Mouse (Mus musculus) liver, embryonic 15.5 days (tissue): ENCODE data around the gene Evi5l. TPM values are rescaled to one million over a fixed set of nuclear protein-coding genes. Genes with fewer than 3 reads are reported as not detected.

ENCODE experiments used
- ATAC-seq: fragments of 200-750 bp; cut with Nextera tagmentation; 2 replicates; pipeline ENCODE4 v1.8.0; 2017; ENCODE audit warnings: moderate number of reproducible peaks, mild to moderate bottlenecking, moderate library complexity; ENCODE audit not compliant: insufficient read depth
- H3K27ac ChIP-seq: fragments of 300-500 bp; sonication (generic); replicated peaks from 2 replicates; pipeline ENCODE4 v1.5.1; 2015; ENCODE audit warnings: mild to moderate bottlenecking, inconsistent platforms
- H3K27me3 ChIP-seq: fragments of 300-500 bp; sonication (generic); 2 replicates; pipeline ENCODE4 v1.6.1; 2015; ENCODE audit warnings: mild to moderate bottlenecking, inconsistent platforms
- H3K36me3 ChIP-seq: fragments of 300-500 bp; sonication (generic); replicated peaks from 2 replicates; pipeline ENCODE4 v1.6.1; 2015; ENCODE audit warnings: moderate library complexity, mild to moderate bottlenecking, inconsistent platforms
- H3K4me1 ChIP-seq: fragments of 300-500 bp; sonication (generic); replicated peaks from 2 replicates; pipeline ENCODE4 v1.6.1; 2015; ENCODE audit warnings: inconsistent platforms
- H3K4me2 ChIP-seq: fragments of 300-500 bp; sonication (generic); 2 replicates; pipeline ENCODE4 v1.6.1; 2015; ENCODE audit warnings: moderate library complexity, mild to moderate bottlenecking, inconsistent platforms
- H3K4me3 ChIP-seq: fragments of 300-500 bp; sonication (generic); replicated peaks from 2 replicates; pipeline ENCODE4 v1.5.1; 2015; ENCODE audit warnings: mild to moderate bottlenecking, inconsistent platforms
- H3K9ac ChIP-seq: fragments of 300-500 bp; sonication (generic); 2 replicates; pipeline ENCODE4 v1.6.1; 2015; ENCODE audit warnings: moderate library complexity, mild to moderate bottlenecking, inconsistent platforms
- H3K9me3 ChIP-seq: fragments of 300-500 bp; sonication (generic); replicated peaks from 2 replicates; pipeline ENCODE4 v1.6.1; 2016; ENCODE audit warnings: inconsistent platforms
- WGBS: fragments of 180-500 bp; shearing (Covaris S2); methylation state at CpG from one replicate; pipeline ENCODE4 v1.1.7; 2015; ENCODE audit warnings: mixed read lengths; ENCODE audit not compliant: insufficient replicate concordance; 5-methylcytosine and 5-hydroxymethylcytosine counted together
- polyA plus RNA-seq: library from polyadenylated mRNA; unstranded; fragments of >200 nt; fragmentation: Nextera tagmentation; extraction: Ambion mirVana; gene quantifications from 2 replicates; pipeline ENCODE4 v1.2.1, GENCODE M21; 2015

Gene Evi5l
- polyA plus RNA-seq, 1 experiment from 2014 or later = 6.0 TPM

- WGBS = 60% methylated on average over 3 of the region's 3 CpGs
- no peak overlapping the region for H3K4me3 ChIP-seq
- ATAC-seq = no peak
These were observed 6.1 kb downstream of the Evi5l start for GRCm38 (mm10) chr8:4172486-4172885.

GRCm38 (mm10) chr8:4174018-4174417 lies 7.7 kb downstream of the Evi5l start:
- Histone ChIP-seq H3K4me2 (no peak overlapping the region), H3K9me3 (no peaks in the 10 kb centered on the region), H3K27ac (no peak overlapping the region), H3K9ac (no peak overlapping the region), H3K4me3 (no peak overlapping the region), H3K4me1 (peaks cover 11% of the 10 kb centered on the region; the same call in 1 of the 2 replicates), H3K27me3 (no peaks in the 10 kb centered on the region), H3K36me3 (no peaks in the 10 kb centered on the region)
- ATAC-seq = no peak
- WGBS = 64% methylated on average over 2 of the region's 2 CpGs

More at GRCm38 (mm10) chr8:4172486-4172885, 6.1 kb downstream of the Evi5l start:
- no peak overlapping the region for H3K27ac ChIP-seq
- no peak overlapping the region for H3K9ac ChIP-seq
- no peaks in the 10 kb centered on the region for H3K27me3 ChIP-seq
- H3K4me1 ChIP-seq = peaks cover 11% of the 10 kb centered on the region; the same call in 1 of the 2 replicates
- H3K9me3 ChIP-seq = no peaks in the 10 kb centered on the region
- H3K4me2 ChIP-seq = no peak overlapping the region
- no peaks in the 10 kb centered on the region for H3K36me3 ChIP-seq

GRCm38 (mm10) chr8:4183409-4183808 lies 17.0 kb downstream of the Evi5l start:
- Histone ChIP-seq H3K36me3 (0 out of 2 replicates have a peak, but pooled peaks cover 2% of the 10 kb centered on the region), H3K9me3 (no peaks in the 10 kb centered on the region), H3K27ac (no peak overlapping the region), H3K27me3 (no peaks in the 10 kb centered on the region), H3K4me3 (no peak overlapping the region), H3K9ac (no peak overlapping the region), H3K4me1 (peaks cover 20% of the 10 kb centered on the region), H3K4me2 (no peak overlapping the region)
- ATAC-seq = no peak
- WGBS = 69% methylated on average over 8 of the region's 8 CpGs

GRCm38 (mm10) chr8:4186151-4186550 lies 19.8 kb downstream of the Evi5l start:
- peak overlapping the region; percentile 53; the same call in 1 of the 2 replicates for H3K27ac ChIP-seq
- WGBS = 85% methylated on average over 2 of the region's 2 CpGs

GRCm38 (mm10) chr8:4188605-4189004 lies 22.2 kb downstream of the Evi5l start:
- no peaks in the 10 kb centered on the region for H3K27me3 ChIP-seq
- H3K4me3 ChIP-seq = no peak overlapping the region
- no peaks in the 10 kb centered on the region for H3K9me3 ChIP-seq
- peak; percentile 69 for ATAC-seq
- peak overlapping the region; percentile 77 for H3K27ac ChIP-seq
- peak overlapping the region; percentile 56 for H3K4me2 ChIP-seq
- H3K36me3 ChIP-seq = 0 out of 2 replicates have a peak, but pooled peaks cover 3% of the 10 kb centered on the region
- H3K9ac ChIP-seq = peak overlapping the region; percentile 26; the same call in 1 of the 2 replicates
- H3K4me1 ChIP-seq = peaks cover 50% of the 10 kb centered on the region

More at GRCm38 (mm10) chr8:4186151-4186550, 19.8 kb downstream of the Evi5l start:
- H3K4me3 ChIP-seq = no peak overlapping the region
- H3K9ac ChIP-seq = no peak overlapping the region
- H3K4me1 ChIP-seq = peaks cover 40% of the 10 kb centered on the region
- 0 out of 2 replicates have a peak, but pooled peaks cover 3% of the 10 kb centered on the region for H3K36me3 ChIP-seq
- ATAC-seq = peak; percentile 36
- H3K27me3 ChIP-seq = no peaks in the 10 kb centered on the region
- H3K4me2 ChIP-seq = no peak overlapping the region
- no peaks in the 10 kb centered on the region for H3K9me3 ChIP-seq

GRCm38 (mm10) chr8:4189031-4189722 lies 22.8 kb downstream of the Evi5l start:
- H3K36me3 ChIP-seq = 0 out of 2 replicates have a peak, but pooled peaks cover 3% of the 10 kb centered on the region
- H3K4me1 ChIP-seq = peaks cover 53% of the 10 kb centered on the region
- peak overlapping the region; percentile 56 for H3K4me2 ChIP-seq
- 0 out of 2 replicates have a peak overlapping the region, but pooled peaks have one; percentile 1 for H3K4me3 ChIP-seq
- peak; percentile 95 for ATAC-seq
- 17% methylated on average over 3 of the region's 3 CpGs for WGBS
- peak overlapping the region; percentile 77 for H3K27ac ChIP-seq
- H3K27me3 ChIP-seq = no peaks in the 10 kb centered on the region
- no peaks in the 10 kb centered on the region for H3K9me3 ChIP-seq
- H3K9ac ChIP-seq = peak overlapping the region; percentile 26; the same call in 1 of the 2 replicates

GRCm38 (mm10) chr8:4192305-4192704 lies 25.9 kb downstream of the Evi5l start:
- Histone ChIP-seq H3K4me1 (peaks cover 43% of the 10 kb centered on the region), H3K27me3 (0 out of 2 replicates have a peak, but pooled peaks cover 3% of the 10 kb centered on the region), H3K9ac (no peak overlapping the region), H3K36me3 (0 out of 2 replicates have a peak, but pooled peaks cover 3% of the 10 kb centered on the region), H3K27ac (no peak overlapping the region), H3K4me2 (no peak overlapping the region), H3K9me3 (no peaks in the 10 kb centered on the region), H3K4me3 (no peak overlapping the region)
- ATAC-seq = no peak
- 66% methylated on average over 5 of the region's 5 CpGs for WGBS

GRCm38 (mm10) chr8:4192807-4193587 lies 26.6 kb downstream of the Evi5l start:
- 13% methylated on average over 18 of the region's 18 CpGs for WGBS
- Histone ChIP-seq H3K27ac (no peak overlapping the region), H3K4me3 (0 out of 2 replicates have a peak overlapping the region, but pooled peaks have one; percentile 8), H3K4me1 (peaks cover 37% of the 10 kb centered on the region), H3K9me3 (no peaks in the 10 kb centered on the region), H3K9ac (no peak overlapping the region), H3K27me3 (0 out of 2 replicates have a peak, but pooled peaks cover 3% of the 10 kb centered on the region), H3K36me3 (0 out of 2 replicates have a peak, but pooled peaks cover 3% of the 10 kb centered on the region), H3K4me2 (peak overlapping the region; percentile 46)
- ATAC-seq = peak; percentile 16; the same call in 1 of the 2 replicates

- Histone ChIP-seq H3K4me3 (0 out of 2 replicates have a peak overlapping the region, but pooled peaks have one; percentile 8), H3K9ac (no peak overlapping the region), H3K4me2 (peak overlapping the region; percentile 46), H3K9me3 (no peaks in the 10 kb centered on the region), H3K27me3 (0 out of 2 replicates have a peak, but pooled peaks cover 3% of the 10 kb centered on the region), H3K36me3 (no peaks in the 10 kb centered on the region), H3K27ac (no peak overlapping the region), H3K4me1 (peaks cover 31% of the 10 kb centered on the region)
- no peak for ATAC-seq
- 46% methylated on average over 7 of the region's 7 CpGs for WGBS
These were observed 27.2 kb downstream of the Evi5l start for GRCm38 (mm10) chr8:4193588-4193894.

GRCm38 (mm10) chr8:4201321-4201720 lies 35.0 kb downstream of the Evi5l start:
- Histone ChIP-seq H3K27me3 (peaks cover 33% of the 10 kb centered on the region), H3K4me2 (no peak overlapping the region), H3K4me1 (peaks cover 11% of the 10 kb centered on the region; the same call in 1 of the 2 replicates), H3K9ac (no peak overlapping the region), H3K4me3 (no peak overlapping the region), H3K27ac (no peak overlapping the region), H3K36me3 (no peaks in the 10 kb centered on the region), H3K9me3 (no peaks in the 10 kb centered on the region)
- no peak for ATAC-seq
- 28% methylated on average over 2 of the region's 2 CpGs for WGBS
